Mouse (Mus musculus) embryonic facial prominence, embryonic 13.5 days (tissue): ENCODE data around the gene Arih2. TPM values are rescaled to one million over a fixed set of nuclear protein-coding genes. Genes with fewer than 3 reads are reported as not detected.
"Not testable (repeated sequence)": the region's sequence is repeated elsewhere in the genome, so short reads cannot be mapped to it uniquely, and the experiment has no call there.

Experiments used
- ATAC-seq: fragments of 200-750 bp; cut with Nextera tagmentation; 2 replicates; pipeline ENCODE4 v1.8.0; 2017; ENCODE audit warnings: low read depth; ENCODE audit not compliant: insufficient number of reproducible peaks, insufficient read depth, low FRiP score, low TSS enrichment
- H3K27ac ChIP-seq: fragments of 300-500 bp; sonication (generic); 2 replicates; pipeline ENCODE4 v1.5.1; 2015; ENCODE audit warnings: moderate library complexity, mild to moderate bottlenecking, inconsistent platforms
- H3K27me3 ChIP-seq: fragments of 300-500 bp; sonication (generic); 2 replicates; pipeline ENCODE4 v1.6.1; 2015; ENCODE audit warnings: mild to moderate bottlenecking, inconsistent platforms
- H3K36me3 ChIP-seq: fragments of 300-500 bp; sonication (generic); 2 replicates; pipeline ENCODE4 v1.6.1; 2015; ENCODE audit warnings: mild to moderate bottlenecking, inconsistent platforms
- H3K4me1 ChIP-seq: fragments of 300-500 bp; sonication (generic); 2 replicates; pipeline ENCODE4 v1.6.1; 2015; ENCODE audit warnings: inconsistent platforms
- H3K4me2 ChIP-seq: fragments of 300-500 bp; sonication (generic); 2 replicates; pipeline ENCODE4 v1.6.1; 2015; ENCODE audit warnings: moderate library complexity, mild to moderate bottlenecking, inconsistent platforms
- H3K4me3 ChIP-seq: fragments of 300-500 bp; sonication (generic); 2 replicates; pipeline ENCODE4 v1.5.1; 2015; ENCODE audit warnings: mild to moderate bottlenecking, inconsistent platforms
- H3K9ac ChIP-seq: fragments of 300-500 bp; sonication (generic); 2 replicates; pipeline ENCODE4 v1.6.1; 2015; ENCODE audit warnings: mild to moderate bottlenecking, inconsistent platforms
- H3K9me3 ChIP-seq: fragments of 300-500 bp; sonication (generic); 2 replicates; pipeline ENCODE4 v1.6.1; 2016; ENCODE audit warnings: inconsistent platforms
- WGBS: fragments of 180-500 bp; shearing (Covaris S2); methylation state at CpG from one replicate; pipeline ENCODE4 v1.1.7; 2015; ENCODE audit warnings: mixed read lengths; 5-methylcytosine and 5-hydroxymethylcytosine counted together
- polyA plus RNA-seq: library from polyadenylated mRNA; unstranded; fragments of >200 nt; fragmentation: Nextera tagmentation; extraction: Ambion mirVana; gene quantifications from 2 replicates; pipeline ENCODE4 v1.2.1, GENCODE M21; 2015

Gene Arih2
- polyA plus RNA-seq, 1 experiment from 2014 or later: 53.7 TPM

GRCm38 (mm10) chr9:108639825-108640224 lies 9.4 kb downstream of the Arih2 start:
- Histone ChIP-seq H3K27me3 (no peaks in the 10 kb centered on the region), H3K4me1 (no peaks in the 10 kb centered on the region), H3K36me3 (peaks cover 48% of the 10 kb centered on the region), H3K9me3 (no peaks in the 10 kb centered on the region), H3K4me3 (no peak overlapping the region), H3K4me2 (no peak overlapping the region), H3K9ac (no peak overlapping the region), H3K27ac (no peak overlapping the region)
- ATAC-seq: no peak
- WGBS: 93% methylated on average over 2 of the region's 2 CpGs

GRCm38 (mm10) chr9:108635415-108635814 lies 13.8 kb downstream of the Arih2 start:
- 89% methylated on average over 2 of the region's 2 CpGs for WGBS
- H3K36me3 ChIP-seq: peaks cover 24% of the 10 kb centered on the region
- ATAC-seq: no peak

GRCm38 (mm10) chr9:108633846-108634245 lies 15.3 kb downstream of the Arih2 start:
- Histone ChIP-seq H3K4me1 (no peaks in the 10 kb centered on the region), H3K4me2 (no peak overlapping the region), H3K9ac (no peak overlapping the region), H3K27me3 (no peaks in the 10 kb centered on the region), H3K36me3 (peaks cover 27% of the 10 kb centered on the region), H3K4me3 (no peak overlapping the region), H3K9me3 (no peaks in the 10 kb centered on the region), H3K27ac (no peak overlapping the region)
- WGBS: 88% methylated on average over 2 of the region's 2 CpGs
- no peak for ATAC-seq

More at GRCm38 (mm10) chr9:108635415-108635814, 13.8 kb downstream of the Arih2 start:
- Histone ChIP-seq H3K9ac (no peak overlapping the region), H3K9me3 (no peaks in the 10 kb centered on the region), H3K4me1 (no peaks in the 10 kb centered on the region), H3K4me3 (no peak overlapping the region), H3K27ac (no peak overlapping the region), H3K4me2 (no peak overlapping the region), H3K27me3 (no peaks in the 10 kb centered on the region)

GRCm38 (mm10) chr9:108632375-108632774 lies 16.8 kb downstream of the Arih2 start:
- no peak for ATAC-seq
- Histone ChIP-seq H3K9me3 (no peaks in the 10 kb centered on the region), H3K36me3 (peaks cover 28% of the 10 kb centered on the region), H3K9ac (no peak overlapping the region), H3K27ac (no peak overlapping the region), H3K4me1 (no peaks in the 10 kb centered on the region), H3K4me2 (no peak overlapping the region), H3K27me3 (no peaks in the 10 kb centered on the region), H3K4me3 (no peak overlapping the region)
- 84% methylated on average over 5 of the region's 5 CpGs for WGBS

DNA sequence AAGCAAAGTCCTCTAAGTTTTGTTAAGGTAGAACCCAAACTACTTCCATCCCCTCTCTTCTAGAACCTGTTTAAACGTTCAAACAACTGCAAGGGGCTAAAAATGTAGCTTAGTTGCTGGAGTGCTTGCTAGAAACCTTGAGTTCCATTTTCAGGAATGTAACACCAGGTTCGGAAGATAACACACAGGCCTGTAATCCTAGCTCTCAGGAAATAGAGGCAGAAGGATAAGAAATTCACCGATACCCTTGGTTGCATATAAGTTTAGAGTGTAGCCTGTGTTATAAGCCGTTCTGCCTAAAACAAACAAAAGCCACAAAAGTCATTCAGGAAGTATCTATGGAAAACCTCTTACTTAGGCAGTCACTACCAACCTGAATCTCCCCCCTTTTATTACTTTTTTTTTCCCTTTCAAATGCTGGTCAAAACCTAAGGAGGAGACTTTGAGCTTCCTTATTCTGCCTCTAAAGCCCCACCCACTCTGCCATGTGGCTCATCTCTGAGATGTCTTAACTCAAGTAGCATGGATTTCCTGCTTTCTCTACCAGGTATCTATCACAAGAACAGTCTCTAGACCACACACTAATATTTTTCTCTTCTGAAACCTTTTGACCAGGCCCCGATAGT lies 17.4 kb downstream of the Arih2 start:
- no peaks in the 10 kb centered on the region for H3K9me3 ChIP-seq
- H3K36me3 ChIP-seq: peaks cover 29% of the 10 kb centered on the region
- 87% methylated on average over 5 of the region's 5 CpGs for WGBS
- no peaks in the 10 kb centered on the region for H3K27me3 ChIP-seq
- no peak overlapping the region for H3K9ac ChIP-seq
- no peak overlapping the region for H3K4me2 ChIP-seq
- H3K27ac ChIP-seq: no peak overlapping the region
- ATAC-seq: no peak
- H3K4me3 ChIP-seq: no peak overlapping the region
- no peaks in the 10 kb centered on the region for H3K4me1 ChIP-seq

DNA sequence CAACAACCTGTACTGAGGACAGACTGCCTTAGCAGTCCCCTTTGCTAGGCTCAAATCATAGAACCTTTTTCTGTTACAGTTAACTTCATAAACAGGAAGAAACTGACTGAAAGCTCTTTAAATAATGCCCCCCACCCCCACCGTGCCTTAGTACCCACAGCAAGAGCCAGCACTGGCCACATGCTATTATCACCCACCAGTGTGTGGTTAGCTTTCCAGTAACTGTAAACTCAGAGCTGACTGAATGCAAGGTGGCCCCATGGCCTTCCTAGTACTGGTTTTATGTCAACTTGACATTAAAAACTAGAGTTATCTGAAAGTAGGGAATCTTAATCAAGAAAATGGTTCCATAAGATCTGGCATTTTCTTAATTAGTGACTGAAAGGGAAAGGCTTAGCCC lies 18.5 kb downstream of the Arih2 start:
- H3K27ac ChIP-seq: no peak overlapping the region
- no peaks in the 10 kb centered on the region for H3K9me3 ChIP-seq
- no peak overlapping the region for H3K9ac ChIP-seq
- no peak overlapping the region for H3K4me3 ChIP-seq
- peaks cover 31% of the 10 kb centered on the region for H3K36me3 ChIP-seq
- no peaks in the 10 kb centered on the region for H3K4me1 ChIP-seq
- H3K4me2 ChIP-seq: no peak overlapping the region
- WGBS: 85% methylated on average over 1 of the region's 1 CpGs
- H3K27me3 ChIP-seq: no peaks in the 10 kb centered on the region
- ATAC-seq: no peak

DNA sequence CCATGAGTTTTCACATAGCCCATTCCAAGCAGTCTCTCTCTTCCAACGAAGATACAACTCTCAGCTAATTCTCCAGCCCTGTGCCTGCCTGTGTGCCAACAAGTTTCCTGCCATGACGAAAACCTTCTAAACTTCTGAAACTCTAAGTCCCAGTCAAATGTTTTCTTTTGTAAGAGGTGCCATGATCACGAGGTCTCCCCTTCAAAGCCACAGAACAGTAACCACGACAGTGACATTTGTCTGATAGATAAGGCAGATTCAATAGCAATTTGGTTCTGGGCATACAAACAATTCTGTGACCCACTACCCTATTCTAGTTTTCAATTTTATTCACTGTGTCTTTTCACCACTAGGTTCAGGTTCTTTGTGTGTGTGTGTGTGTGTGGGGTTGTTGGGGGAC lies 21.0 kb downstream of the Arih2 start:
- Histone ChIP-seq H3K9ac (no peak overlapping the region), H3K4me2 (no peak overlapping the region), H3K36me3 (peaks cover 30% of the 10 kb centered on the region), H3K9me3 (no peaks in the 10 kb centered on the region), H3K27ac (no peak overlapping the region), H3K27me3 (no peaks in the 10 kb centered on the region), H3K4me3 (no peak overlapping the region), H3K4me1 (no peaks in the 10 kb centered on the region)
- no peak for ATAC-seq
- 87% methylated on average over 4 of the region's 4 CpGs for WGBS

- Histone ChIP-seq H3K9me3 (no peaks in the 10 kb centered on the region), H3K4me1 (no peaks in the 10 kb centered on the region), H3K27ac (no peak overlapping the region), H3K36me3 (peaks cover 31% of the 10 kb centered on the region), H3K27me3 (no peaks in the 10 kb centered on the region), H3K4me2 (no peak overlapping the region), H3K4me3 (no peak overlapping the region), H3K9ac (no peak overlapping the region)
- ATAC-seq: no peak
- WGBS: 82% methylated on average over 2 of the region's 2 CpGs
These were observed 22.7 kb downstream of the Arih2 start for GRCm38 (mm10) chr9:108626498-108626897.

GRCm38 (mm10) chr9:108617301-108617700 lies 31.9 kb downstream of the Arih2 start:
- H3K36me3 ChIP-seq: peaks cover 71% of the 10 kb centered on the region
- no peak for ATAC-seq

DNA sequence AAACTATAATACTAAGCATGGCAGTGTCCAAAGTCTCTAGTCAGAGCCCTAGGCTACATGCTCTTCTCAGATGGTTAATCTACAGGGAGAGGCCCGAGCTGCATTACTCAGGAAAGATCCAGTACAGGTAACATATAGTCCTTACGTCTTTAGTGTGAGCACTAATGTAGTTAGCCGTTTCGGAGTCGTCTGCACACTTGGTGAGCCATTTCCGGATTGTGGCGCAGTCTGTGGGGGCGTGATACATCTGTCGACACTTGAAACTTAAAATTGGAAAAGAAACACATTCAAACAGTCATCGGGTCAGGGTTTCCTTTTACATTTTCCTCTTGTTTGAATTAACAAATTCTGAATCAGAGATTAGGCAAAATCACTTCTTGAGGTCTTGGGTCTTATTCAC lies 37.7 kb downstream of the Arih2 start:
- H3K27me3 ChIP-seq: no peaks in the 10 kb centered on the region
- peaks cover 95% of the 10 kb centered on the region for H3K36me3 ChIP-seq
- no peaks in the 10 kb centered on the region for H3K9me3 ChIP-seq
- H3K4me1 ChIP-seq: no peaks in the 10 kb centered on the region
- H3K27ac ChIP-seq: no peak overlapping the region
- no peak overlapping the region for H3K4me2 ChIP-seq
- H3K4me3 ChIP-seq: no peak overlapping the region
- WGBS: 92% methylated on average over 10 of the region's 10 CpGs
- no peak overlapping the region for H3K9ac ChIP-seq
- no peak for ATAC-seq

More at GRCm38 (mm10) chr9:108617301-108617700, 31.9 kb downstream of the Arih2 start:
- no peak overlapping the region for H3K27ac ChIP-seq
- no peaks in the 10 kb centered on the region for H3K9me3 ChIP-seq
- H3K27me3 ChIP-seq: no peaks in the 10 kb centered on the region
- no peak overlapping the region for H3K9ac ChIP-seq
- H3K4me2 ChIP-seq: no peak overlapping the region
- 82% methylated on average over 1 of the region's 1 CpGs for WGBS
- H3K4me1 ChIP-seq: no peaks in the 10 kb centered on the region
- no peak overlapping the region for H3K4me3 ChIP-seq

- Histone ChIP-seq H3K4me1 (no peaks in the 10 kb centered on the region), H3K36me3 (peaks cover 98% of the 10 kb centered on the region), H3K27ac (no peak overlapping the region), H3K9ac (no peak overlapping the region), H3K9me3 (no peaks in the 10 kb centered on the region), H3K27me3 (no peaks in the 10 kb centered on the region), H3K4me2 (no peak overlapping the region), H3K4me3 (no peak overlapping the region)
- 88% methylated on average over 4 of the region's 4 CpGs for WGBS
- no peak for ATAC-seq
These were observed 40.3 kb downstream of the Arih2 start for GRCm38 (mm10) chr9:108608889-108609288.

GRCm38 (mm10) chr9:108607929-108608328 lies 41.3 kb downstream of the Arih2 start:
- not testable (repeated sequence) for H3K9me3 ChIP-seq, H3K4me3 ChIP-seq, H3K9ac ChIP-seq, H3K4me2 ChIP-seq, ATAC-seq, H3K27me3 ChIP-seq, H3K27ac ChIP-seq, H3K4me1 ChIP-seq
- H3K36me3 ChIP-seq: peaks cover 98% of the 10 kb centered on the region
- 93% methylated on average over 5 of the region's 5 CpGs for WGBS
